Mouse (Mus musculus) kidney, adult 2 months (tissue): ENCODE data around the gene Cd160. TPM values are rescaled to one million over a fixed set of nuclear protein-coding genes. Genes with fewer than 3 reads are reported as not detected.

ENCODE experiments used
- DNase-seq: peaks from one replicate; pipeline ENCODE4 v3.0.0; 2021
- H3K27ac ChIP-seq: fragments of 200-500 bp; 2 replicates; pipeline ENCODE4 v1.5.1; 2012; ENCODE audit warnings: low read depth, low read length, control low read depth, inconsistent platforms; ENCODE audit not compliant: insufficient read depth
- H3K27me3 ChIP-seq: fragments of 200-500 bp; replicated peaks from 2 replicates; pipeline ENCODE4 v1.6.1; 2012; ENCODE audit warnings: mild to moderate bottlenecking, moderate library complexity, low read length, inconsistent platforms; ENCODE audit not compliant: control insufficient read depth, insufficient read depth
- H3K36me3 ChIP-seq: fragments of 200-500 bp; 2 replicates; pipeline ENCODE4 v1.6.1; 2012; ENCODE audit warnings: mild to moderate bottlenecking, moderate library complexity, low read length, inconsistent platforms; ENCODE audit not compliant: control insufficient read depth, insufficient read depth
- H3K4me1 ChIP-seq: fragments of 200-500 bp; 2 replicates; pipeline ENCODE4 v1.6.1; 2011; ENCODE audit warnings: low read length; ENCODE audit not compliant: control insufficient read depth, insufficient read depth
- H3K4me3 ChIP-seq: fragments of 200-500 bp; 2 replicates; pipeline ENCODE4 v1.5.1; 2011; ENCODE audit warnings: mild to moderate bottlenecking, low read depth, low read length, control low read depth; ENCODE audit not compliant: insufficient read depth
- CTCF ChIP-seq: fragments of 200-500 bp; conservative IDR thresholded peaks from 2 replicates; pipeline ENCODE4 v1.5.1; 2011; ENCODE audit warnings: low read depth, mild to moderate bottlenecking, control low read depth, low read length, moderate library complexity, mixed read lengths; ENCODE audit not compliant: insufficient read depth, insufficient read length
- POLR2A ChIP-seq: fragments of 200-500 bp; IDR thresholded peaks from one replicate; pipeline ENCODE4 v1.6.1; 2011; ENCODE audit warnings: low read depth, low read length, control low read depth
- WGBS: fragments of 180-500 bp; shearing (Covaris S2); methylation state at CpG from one replicate; pipeline ENCODE4 v1.1.7; 2018; 5-methylcytosine and 5-hydroxymethylcytosine counted together
- polyA plus RNA-seq: library from polyadenylated mRNA; depleted of rRNA; stranded (reverse); fragments of >200 nt; gene quantifications from 2 replicates; pipeline ENCODE4 v1.2.3, GENCODE M21; 2012

Cd160 gene
- polyA plus RNA-seq, 1 experiment = 0.33 TPM

DNA sequence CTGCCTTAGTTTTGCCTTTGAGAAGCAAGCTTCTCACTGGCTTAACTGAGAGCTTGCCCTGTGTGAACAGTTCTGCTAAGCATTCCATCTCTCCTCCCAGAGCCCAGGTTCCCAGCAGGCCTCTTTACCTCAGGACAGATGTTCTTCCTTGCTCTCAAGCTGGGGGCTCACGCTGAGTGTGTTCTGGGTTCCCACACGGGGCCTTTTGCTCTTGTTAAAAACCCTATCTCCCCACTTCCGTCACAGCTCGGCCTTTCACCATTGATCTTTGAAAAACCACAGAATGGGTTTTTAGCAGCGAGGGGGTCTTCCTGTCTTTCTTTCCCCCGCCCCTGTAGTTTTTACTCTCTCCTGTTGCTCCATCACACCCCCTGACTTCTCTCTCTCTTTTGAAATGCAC is 14.8 kb downstream of the Cd160 start:
- WGBS = 87% methylated on average over 6 of the region's 6 CpGs
- H3K27ac ChIP-seq = no peak overlapping the region
- no peak for DNase-seq

DNA sequence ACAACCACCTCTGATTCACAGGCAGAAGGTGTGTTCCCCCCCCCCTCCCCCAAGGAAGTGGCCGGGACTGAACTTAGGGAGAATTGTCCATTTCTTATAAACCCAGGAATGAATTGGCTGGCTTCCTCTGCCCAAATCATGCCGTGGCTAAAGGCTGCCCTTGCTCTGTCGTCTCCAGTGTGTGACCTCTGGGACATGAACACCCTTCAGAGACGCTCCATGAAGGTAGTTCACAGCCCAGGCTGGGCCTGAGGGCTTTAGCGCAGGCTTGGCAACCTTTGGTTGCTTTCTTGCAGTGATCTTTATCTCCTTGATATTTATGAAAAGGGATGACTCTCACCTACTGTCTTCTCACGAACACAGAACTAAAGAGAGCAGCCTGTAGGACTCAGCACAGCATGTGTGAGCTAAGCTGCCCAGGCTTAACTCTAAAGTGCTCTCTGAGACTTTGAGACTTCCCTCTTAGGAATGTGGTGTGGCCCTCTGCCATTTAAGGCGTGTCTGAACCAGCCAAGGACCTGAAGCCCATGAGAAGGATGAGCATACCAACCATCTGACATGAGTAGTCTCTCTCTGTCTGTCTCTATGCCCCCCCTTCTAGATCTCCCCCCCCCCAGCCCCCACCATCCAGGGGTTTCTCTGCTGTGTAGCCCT is 15.4 kb downstream of the Cd160 start:
- no peak for TF ChIP-seq POLR2A
- TF ChIP-seq CTCF = no peak
- H3K4me3 ChIP-seq = no peak overlapping the region
- WGBS = 36% methylated on average over 7 of the region's 7 CpGs
- 0 out of 2 replicates have a peak, but pooled peaks cover 6% of the 10 kb centered on the region for H3K4me1 ChIP-seq
- no peaks in the 10 kb centered on the region for H3K36me3 ChIP-seq
- no peak overlapping the region for H3K27ac ChIP-seq
- H3K27me3 ChIP-seq = no peaks in the 10 kb centered on the region
- DNase-seq = peak; percentile 87

More for the DNA sequence above, 14.8 kb downstream of the Cd160 start:
- no peaks in the 10 kb centered on the region for H3K27me3 ChIP-seq
- TF ChIP-seq POLR2A (no peak), CTCF (no peak)
- 0 out of 2 replicates have a peak, but pooled peaks cover 6% of the 10 kb centered on the region for H3K4me1 ChIP-seq
- no peaks in the 10 kb centered on the region for H3K36me3 ChIP-seq
- H3K4me3 ChIP-seq = no peak overlapping the region

DNA sequence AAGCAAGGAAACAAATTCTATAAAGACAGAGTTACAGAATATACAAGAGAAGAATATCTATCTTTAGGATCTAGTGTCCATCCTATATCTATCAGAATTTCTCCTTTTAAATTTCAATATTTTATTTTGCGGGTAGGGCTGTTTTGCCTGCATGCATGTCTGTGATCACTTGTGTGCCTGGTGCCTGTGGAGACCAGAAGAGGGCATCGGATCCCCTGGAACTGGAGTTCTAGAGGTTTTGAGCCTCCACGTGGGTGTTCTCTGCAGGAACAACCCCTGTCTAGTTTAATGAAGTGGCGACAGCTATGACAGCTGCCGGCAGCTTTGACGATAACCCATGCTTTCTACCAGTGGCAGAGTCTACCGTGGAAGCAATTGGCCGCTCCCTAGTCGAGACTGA is 16.0 kb downstream of the Cd160 start:
- peak; percentile 64 for TF ChIP-seq CTCF
- no peak for TF ChIP-seq POLR2A
- Histone ChIP-seq H3K36me3 (no peaks in the 10 kb centered on the region), H3K4me3 (no peak overlapping the region), H3K27ac (no peak overlapping the region), H3K4me1 (0 out of 2 replicates have a peak, but pooled peaks cover 6% of the 10 kb centered on the region), H3K27me3 (no peaks in the 10 kb centered on the region)
- WGBS = 16% methylated on average over 9 of the region's 9 CpGs
- DNase-seq = peak; percentile 77

DNA sequence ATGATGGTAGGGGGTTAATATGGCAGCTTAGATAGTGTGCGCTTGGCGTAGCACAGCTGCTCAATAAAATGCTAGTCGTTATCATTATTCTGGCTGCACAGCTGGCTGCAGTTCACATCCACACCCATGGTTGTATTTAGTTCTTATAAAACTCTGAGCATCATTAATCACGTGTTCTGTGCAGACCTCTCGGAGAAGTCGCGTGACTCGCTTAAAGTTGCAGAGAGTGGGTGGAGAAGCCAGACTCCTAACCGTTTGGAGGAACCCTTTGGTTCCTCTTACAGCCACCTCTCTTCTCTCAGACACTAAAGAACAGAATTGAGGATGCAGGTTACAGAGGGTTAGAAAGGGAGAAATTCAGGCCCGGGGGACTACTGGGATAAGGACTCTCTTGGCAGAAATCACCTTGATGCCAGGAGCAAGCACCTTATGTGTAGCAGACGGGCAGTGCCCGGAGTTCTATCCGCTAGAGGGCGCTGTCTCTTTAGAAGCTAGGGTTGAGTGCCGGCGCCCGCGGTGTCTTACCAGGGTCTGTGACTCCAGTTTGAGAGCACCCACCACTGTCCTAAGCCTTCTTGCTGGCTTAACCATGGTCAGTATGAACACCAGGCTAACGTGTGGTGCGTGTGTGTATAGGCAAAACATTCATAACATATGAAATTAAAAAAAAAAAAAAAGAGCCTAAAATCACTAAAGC is 16.6 kb downstream of the Cd160 start:
- 0 out of 2 replicates have a peak, but pooled peaks cover 6% of the 10 kb centered on the region for H3K4me1 ChIP-seq
- 33% methylated on average over 20 of the region's 20 CpGs for WGBS
- H3K36me3 ChIP-seq = no peaks in the 10 kb centered on the region
- DNase-seq = peak; percentile 89
- H3K27me3 ChIP-seq = no peaks in the 10 kb centered on the region
- H3K4me3 ChIP-seq = peak overlapping the region; percentile 28; the same call in 1 of the 2 replicates
- no peak for TF ChIP-seq POLR2A
- peak; percentile 78 for TF ChIP-seq CTCF
- no peak overlapping the region for H3K27ac ChIP-seq

DNA sequence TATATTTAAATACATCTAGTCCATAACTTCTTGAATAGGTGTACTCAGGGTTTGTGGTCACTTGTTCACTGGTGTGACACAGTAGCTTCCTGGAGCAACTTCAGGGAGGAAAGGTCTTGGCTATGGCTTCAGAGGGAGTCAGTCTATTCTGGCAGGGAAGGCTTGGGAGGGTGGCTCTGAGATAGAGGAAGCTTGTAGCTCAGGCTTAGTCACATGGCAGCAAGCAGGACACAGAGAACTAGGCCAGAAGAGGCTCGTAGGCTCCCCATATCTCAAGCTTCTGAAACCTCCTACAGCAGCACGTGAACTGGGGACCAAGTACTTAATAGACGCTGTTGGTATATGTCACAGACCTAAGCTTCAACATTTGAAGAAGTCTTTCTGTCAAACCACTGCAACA is 17.9 kb downstream of the Cd160 start:
- Histone ChIP-seq H3K27me3 (no peaks in the 10 kb centered on the region), H3K36me3 (no peaks in the 10 kb centered on the region), H3K4me1 (0 out of 2 replicates have a peak, but pooled peaks cover 6% of the 10 kb centered on the region), H3K4me3 (no peak overlapping the region), H3K27ac (no peak overlapping the region)
- WGBS = 92% methylated on average over 3 of the region's 3 CpGs
- no peak for DNase-seq
- TF ChIP-seq POLR2A = no peak
- TF ChIP-seq CTCF = no peak

DNA sequence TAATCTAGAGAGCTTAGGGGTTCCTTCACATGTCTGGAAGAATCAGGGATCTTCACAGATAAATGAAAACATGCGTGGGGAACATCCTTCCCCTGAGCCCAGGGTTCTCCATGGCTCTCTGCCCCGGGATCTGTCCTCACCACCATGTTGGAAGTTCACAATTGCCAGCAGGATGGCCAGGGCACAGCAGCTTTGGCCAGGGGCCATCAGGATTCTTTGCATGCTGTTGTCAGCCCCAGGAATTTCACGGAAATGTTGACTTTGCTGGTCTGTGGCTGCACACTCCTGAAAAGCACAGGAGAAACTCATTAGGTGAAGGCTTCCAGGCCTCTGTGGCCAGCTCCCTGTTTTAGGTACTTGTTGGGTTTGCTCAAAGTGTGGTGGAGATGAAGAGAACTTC is 20.5 kb downstream of the Cd160 start:
- Histone ChIP-seq H3K4me3 (no peak overlapping the region), H3K36me3 (no peaks in the 10 kb centered on the region), H3K27me3 (no peaks in the 10 kb centered on the region), H3K4me1 (0 out of 2 replicates have a peak, but pooled peaks cover 5% of the 10 kb centered on the region), H3K27ac (no peak overlapping the region)
- TF ChIP-seq POLR2A (no peak), CTCF (no peak)
- DNase-seq = peak; percentile 21
- 59% methylated on average over 3 of the region's 3 CpGs for WGBS

DNA sequence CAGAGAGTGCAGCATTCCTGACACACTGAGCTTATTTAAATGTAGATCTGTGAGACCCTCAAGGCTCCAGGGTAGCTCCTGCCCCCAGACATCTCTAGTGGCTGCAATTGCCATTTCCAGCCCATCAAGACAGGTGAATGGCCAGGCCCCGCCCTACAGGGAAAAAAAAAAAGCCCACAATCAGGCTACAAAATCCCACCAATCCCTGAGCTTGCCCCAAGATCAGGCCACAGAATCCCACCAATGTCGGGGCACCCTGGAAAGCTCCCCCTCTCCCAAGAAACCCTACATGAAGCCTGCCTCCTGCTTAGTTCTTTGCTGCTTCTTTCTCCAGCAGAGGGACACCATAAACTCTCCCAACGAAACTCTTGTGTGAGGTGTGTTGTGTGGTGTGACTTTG is 21.0 kb downstream of the Cd160 start:
- H3K27me3 ChIP-seq = no peaks in the 10 kb centered on the region
- no peak overlapping the region for H3K27ac ChIP-seq
- H3K4me3 ChIP-seq = no peak overlapping the region
- 84% methylated on average over 3 of the region's 3 CpGs for WGBS
- no peaks in the 10 kb centered on the region for H3K36me3 ChIP-seq
- TF ChIP-seq POLR2A = no peak
- no peak for TF ChIP-seq CTCF
- DNase-seq = no peak
- 0 out of 2 replicates have a peak, but pooled peaks cover under 1% of the 10 kb centered on the region for H3K4me1 ChIP-seq
